Mouse (Mus musculus) limb, embryonic 15.5 days (tissue): ENCODE measurements around the gene Slc25a21. TPM values are rescaled to one million over a fixed set of nuclear protein-coding genes. Genes with fewer than 3 reads are reported as not detected.

Source experiments
- ATAC-seq: fragments of 200-750 bp; cut with Nextera tagmentation; 2 replicates; pipeline ENCODE4 v1.8.0; 2017; ENCODE audit warnings: low read depth, moderate TSS enrichment; ENCODE audit not compliant: insufficient number of reproducible peaks, low FRiP score, low TSS enrichment
- H3K27ac ChIP-seq: fragments of 300-500 bp; sonication (generic); 2 replicates; pipeline ENCODE4 v1.5.1; 2015; ENCODE audit warnings: moderate library complexity, mild to moderate bottlenecking, inconsistent platforms
- H3K27me3 ChIP-seq: fragments of 300-500 bp; sonication (generic); 2 replicates; pipeline ENCODE4 v1.6.1; 2015; ENCODE audit warnings: inconsistent platforms
- H3K36me3 ChIP-seq: fragments of 300-500 bp; sonication (generic); 2 replicates; pipeline ENCODE4 v1.6.1; 2015; ENCODE audit warnings: inconsistent platforms
- H3K4me1 ChIP-seq: fragments of 300-500 bp; sonication (generic); 2 replicates; pipeline ENCODE4 v1.6.1; 2015; ENCODE audit warnings: inconsistent platforms
- H3K4me2 ChIP-seq: fragments of 300-500 bp; sonication (generic); 2 replicates; pipeline ENCODE4 v1.6.1; 2015; ENCODE audit warnings: mild to moderate bottlenecking, inconsistent platforms
- H3K4me3 ChIP-seq: fragments of 300-500 bp; sonication (generic); 2 replicates; pipeline ENCODE4 v1.5.1; 2015; ENCODE audit warnings: mild to moderate bottlenecking, inconsistent platforms
- H3K9ac ChIP-seq: fragments of 300-500 bp; sonication (generic); 2 replicates; pipeline ENCODE4 v1.6.1; 2015; ENCODE audit warnings: inconsistent platforms
- H3K9me3 ChIP-seq: fragments of 300-500 bp; sonication (generic); 2 replicates; pipeline ENCODE4 v1.6.1; 2016; ENCODE audit warnings: inconsistent platforms
- WGBS: fragments of 180-500 bp; shearing (Covaris S2); methylation state at CpG from one replicate; pipeline ENCODE4 v1.1.7; 2015; 5-methylcytosine and 5-hydroxymethylcytosine counted together
- polyA plus RNA-seq: library from polyadenylated mRNA; unstranded; fragments of >200 nt; fragmentation: Nextera tagmentation; extraction: Ambion mirVana; gene quantifications from 2 replicates; pipeline ENCODE4 v1.2.1, GENCODE M21; 2015

Gene Slc25a21
- polyA plus RNA-seq, 1 experiment from 2014 or later, result 0.40 TPM

DNA sequence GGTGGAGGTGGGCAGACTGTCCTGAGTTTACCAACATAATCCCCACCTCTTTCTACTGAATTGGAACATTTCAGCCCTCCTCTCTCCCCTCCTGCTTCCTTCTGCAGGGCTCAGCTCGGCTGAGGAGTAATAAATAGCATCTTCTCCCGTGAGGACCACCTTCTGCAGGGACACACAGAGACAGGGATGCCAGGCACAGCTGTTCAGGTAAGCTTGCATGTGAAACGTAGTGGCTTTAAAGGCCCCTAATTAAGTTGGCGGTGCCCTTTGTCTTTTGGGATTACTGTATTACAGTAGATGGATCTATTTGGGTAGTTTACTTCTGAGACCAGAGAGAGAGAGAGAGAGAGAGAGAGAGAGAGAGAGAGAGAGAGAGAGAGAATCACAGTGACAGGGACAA, 344.6 kb downstream of the Slc25a21 start:
- no peak for ATAC-seq
- no peak overlapping the region for H3K9ac ChIP-seq
- 43% methylated on average over 4 of the region's 4 CpGs for WGBS
- no peak overlapping the region for H3K27ac ChIP-seq
- no peaks in the 10 kb centered on the region for H3K4me1 ChIP-seq
- H3K9me3 ChIP-seq, result no peaks in the 10 kb centered on the region
- H3K36me3 ChIP-seq, result no peaks in the 10 kb centered on the region
- H3K27me3 ChIP-seq, result peaks cover 4% of the 10 kb centered on the region; the same call in 1 of the 2 replicates
- H3K4me2 ChIP-seq, result no peak overlapping the region
- no peak overlapping the region for H3K4me3 ChIP-seq

GRCm38 (mm10) chr12:56851464-56851863, 345.8 kb downstream of the Slc25a21 start:
- ATAC-seq, result no peak
- no peaks in the 10 kb centered on the region for H3K9me3 ChIP-seq
- no peak overlapping the region for H3K27ac ChIP-seq

GRCm38 (mm10) chr12:56829945-56830344, 367.3 kb downstream of the Slc25a21 start:
- no peaks in the 10 kb centered on the region for H3K36me3 ChIP-seq
- no peak for ATAC-seq
- H3K4me3 ChIP-seq, result no peak overlapping the region
- H3K9me3 ChIP-seq, result no peaks in the 10 kb centered on the region
- no peak overlapping the region for H3K9ac ChIP-seq
- H3K27ac ChIP-seq, result no peak overlapping the region
- H3K4me2 ChIP-seq, result no peak overlapping the region
- 0 out of 2 replicates have a peak, but pooled peaks cover 6% of the 10 kb centered on the region for H3K27me3 ChIP-seq
- WGBS, result 77% methylated on average over 1 of the region's 1 CpGs
- peaks cover 11% of the 10 kb centered on the region; the same call in 1 of the 2 replicates for H3K4me1 ChIP-seq

More at GRCm38 (mm10) chr12:56851464-56851863, 345.8 kb downstream of the Slc25a21 start:
- H3K27me3 ChIP-seq, result peaks cover 4% of the 10 kb centered on the region; the same call in 1 of the 2 replicates
- H3K9ac ChIP-seq, result no peak overlapping the region
- no peaks in the 10 kb centered on the region for H3K36me3 ChIP-seq
- no peak overlapping the region for H3K4me2 ChIP-seq
- no peaks in the 10 kb centered on the region for H3K4me1 ChIP-seq
- 28% methylated on average over 3 of the region's 3 CpGs for WGBS
- no peak overlapping the region for H3K4me3 ChIP-seq

DNA sequence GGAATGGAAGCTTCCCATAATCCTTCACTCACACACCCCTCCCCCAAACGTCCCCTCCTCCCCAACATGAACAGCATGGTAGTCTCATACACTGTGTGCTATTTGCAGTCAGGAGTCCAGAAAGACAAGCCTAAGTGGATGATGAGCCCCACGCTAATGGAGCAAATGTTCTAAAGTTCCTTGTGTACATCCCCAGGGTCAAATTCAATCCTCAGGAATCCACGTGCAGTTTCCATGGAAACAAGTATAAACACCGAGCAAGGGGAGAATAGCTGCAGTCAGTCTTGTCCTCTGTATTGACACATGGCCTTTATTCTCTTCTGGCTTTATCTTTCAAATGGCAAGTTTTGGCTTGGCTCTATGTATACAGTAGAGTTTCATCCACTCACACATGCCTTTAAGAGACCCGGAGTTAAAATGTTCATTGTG, 367.8 kb downstream of the Slc25a21 start:
- WGBS, result 33% methylated on average over 5 of the region's 5 CpGs
- Histone ChIP-seq H3K9ac (no peak overlapping the region), H3K36me3 (no peaks in the 10 kb centered on the region), H3K27ac (no peak overlapping the region), H3K9me3 (no peaks in the 10 kb centered on the region), H3K4me3 (no peak overlapping the region), H3K4me1 (peaks cover 11% of the 10 kb centered on the region; the same call in 1 of the 2 replicates), H3K27me3 (0 out of 2 replicates have a peak, but pooled peaks cover 6% of the 10 kb centered on the region), H3K4me2 (no peak overlapping the region)
- ATAC-seq, result no peak

- no peak overlapping the region for H3K27ac ChIP-seq
- H3K9ac ChIP-seq, result no peak overlapping the region
- 0 out of 2 replicates have a peak, but pooled peaks cover 3% of the 10 kb centered on the region for H3K27me3 ChIP-seq
- H3K4me1 ChIP-seq, result peaks cover 16% of the 10 kb centered on the region; the same call in 1 of the 2 replicates
- no peak overlapping the region for H3K4me2 ChIP-seq
- 25% methylated on average over 8 of the region's 8 CpGs for WGBS
- no peak for ATAC-seq
- H3K36me3 ChIP-seq, result no peaks in the 10 kb centered on the region
- H3K9me3 ChIP-seq, result no peaks in the 10 kb centered on the region
- no peak overlapping the region for H3K4me3 ChIP-seq
Measured at GRCm38 (mm10) chr12:56827808-56828384, 369.4 kb downstream of the Slc25a21 start.

DNA sequence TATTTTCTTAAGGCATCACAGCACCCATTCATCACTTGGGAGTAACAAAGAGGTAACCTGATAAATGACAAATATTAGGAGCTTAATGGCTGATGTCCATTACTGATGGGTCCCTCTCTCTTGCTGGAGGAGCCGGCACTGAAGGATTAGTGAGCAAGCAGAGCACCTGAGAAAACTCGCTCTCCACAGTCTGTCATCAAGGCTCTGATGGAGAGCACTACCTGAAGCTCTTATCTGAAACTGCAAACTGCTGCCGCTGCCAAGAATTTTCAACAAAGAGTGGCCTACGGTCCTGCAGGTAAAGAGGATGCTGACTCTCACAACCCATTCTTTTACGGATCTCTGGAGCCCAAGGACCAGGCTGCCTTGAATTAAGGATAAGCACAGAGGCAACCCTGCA, 372.6 kb downstream of the Slc25a21 start:
- peaks cover 16% of the 10 kb centered on the region; the same call in 1 of the 2 replicates for H3K4me1 ChIP-seq
- H3K36me3 ChIP-seq, result no peaks in the 10 kb centered on the region
- no peaks in the 10 kb centered on the region for H3K9me3 ChIP-seq
- ATAC-seq, result no peak
- H3K27ac ChIP-seq, result no peak overlapping the region
- no peak overlapping the region for H3K9ac ChIP-seq
- 55% methylated on average over 5 of the region's 5 CpGs for WGBS
- H3K4me3 ChIP-seq, result no peak overlapping the region
- no peaks in the 10 kb centered on the region for H3K27me3 ChIP-seq
- H3K4me2 ChIP-seq, result no peak overlapping the region

DNA sequence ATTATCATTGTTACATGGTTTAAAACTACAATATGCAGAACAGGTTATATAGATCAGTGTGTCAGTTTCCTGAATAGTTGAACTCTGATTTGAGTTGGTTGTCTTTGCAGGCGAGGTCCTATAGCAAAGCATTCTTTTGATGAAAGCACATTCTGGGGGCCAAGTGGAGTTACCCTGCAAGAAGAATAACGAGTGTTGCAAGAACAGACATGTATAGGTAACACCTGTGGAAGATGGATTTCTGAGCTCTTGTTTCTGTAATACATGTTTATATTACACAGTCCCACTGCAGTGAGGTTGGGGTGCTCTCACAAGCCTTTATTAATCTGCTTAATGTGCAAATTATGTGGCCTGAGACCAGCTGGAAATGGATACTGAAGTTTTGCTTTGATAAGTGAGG, 375.1 kb downstream of the Slc25a21 start:
- WGBS, result 27% methylated on average over 2 of the region's 2 CpGs
- H3K9ac ChIP-seq, result no peak overlapping the region
- H3K4me1 ChIP-seq, result peaks cover 5% of the 10 kb centered on the region; the same call in 1 of the 2 replicates
- no peak overlapping the region for H3K4me2 ChIP-seq
- no peaks in the 10 kb centered on the region for H3K9me3 ChIP-seq
- H3K4me3 ChIP-seq, result no peak overlapping the region
- no peak for ATAC-seq
- no peaks in the 10 kb centered on the region for H3K27me3 ChIP-seq
- no peak overlapping the region for H3K27ac ChIP-seq
- H3K36me3 ChIP-seq, result no peaks in the 10 kb centered on the region

- ATAC-seq, result no peak
- Histone ChIP-seq H3K27me3 (no peaks in the 10 kb centered on the region), H3K4me1 (peaks cover 5% of the 10 kb centered on the region; the same call in 1 of the 2 replicates), H3K4me3 (no peak overlapping the region), H3K9me3 (no peaks in the 10 kb centered on the region), H3K4me2 (no peak overlapping the region), H3K36me3 (no peaks in the 10 kb centered on the region), H3K9ac (no peak overlapping the region), H3K27ac (no peak overlapping the region)
- WGBS, result 91% methylated on average over 2 of the region's 2 CpGs
Measured at GRCm38 (mm10) chr12:56820604-56821003, 376.7 kb downstream of the Slc25a21 start.

GRCm38 (mm10) chr12:56807483-56807882, 389.8 kb downstream of the Slc25a21 start:
- H3K9me3 ChIP-seq, result no peaks in the 10 kb centered on the region
- H3K4me2 ChIP-seq, result no peak overlapping the region
- no peaks in the 10 kb centered on the region for H3K36me3 ChIP-seq
- no peak overlapping the region for H3K27ac ChIP-seq
- no peak overlapping the region for H3K4me3 ChIP-seq
- no peak overlapping the region for H3K9ac ChIP-seq
- ATAC-seq, result no peak
- 65% methylated on average over 2 of the region's 2 CpGs for WGBS
- no peaks in the 10 kb centered on the region for H3K27me3 ChIP-seq
- no peaks in the 10 kb centered on the region for H3K4me1 ChIP-seq

- ATAC-seq, result no peak
- H3K9ac ChIP-seq, result no peak overlapping the region
- no peak overlapping the region for H3K27ac ChIP-seq
- H3K36me3 ChIP-seq, result no peaks in the 10 kb centered on the region
- H3K4me3 ChIP-seq, result no peak overlapping the region
- WGBS, result 72% methylated on average over 2 of the region's 2 CpGs
- H3K4me2 ChIP-seq, result no peak overlapping the region
- H3K9me3 ChIP-seq, result no peaks in the 10 kb centered on the region
- H3K27me3 ChIP-seq, result no peaks in the 10 kb centered on the region
- H3K4me1 ChIP-seq, result no peaks in the 10 kb centered on the region
Measured at GRCm38 (mm10) chr12:56807078-56807477, 390.2 kb downstream of the Slc25a21 start.

GRCm38 (mm10) chr12:56804487-56804886, 392.8 kb downstream of the Slc25a21 start:
- 11% methylated on average over 3 of the region's 3 CpGs for WGBS

GRCm38 (mm10) chr12:56798641-56799415, 398.4 kb downstream of the Slc25a21 start:
- Histone ChIP-seq H3K27ac (no peak overlapping the region), H3K4me1 (no peaks in the 10 kb centered on the region), H3K9ac (no peak overlapping the region), H3K4me2 (no peak overlapping the region), H3K9me3 (no peaks in the 10 kb centered on the region), H3K27me3 (no peaks in the 10 kb centered on the region), H3K4me3 (no peak overlapping the region), H3K36me3 (no peaks in the 10 kb centered on the region)
- 71% methylated on average over 6 of the region's 6 CpGs for WGBS
- no peak for ATAC-seq

More at GRCm38 (mm10) chr12:56804487-56804886, 392.8 kb downstream of the Slc25a21 start:
- ATAC-seq, result no peak
- Histone ChIP-seq H3K4me3 (no peak overlapping the region), H3K27ac (no peak overlapping the region), H3K9me3 (no peaks in the 10 kb centered on the region), H3K36me3 (no peaks in the 10 kb centered on the region), H3K4me1 (no peaks in the 10 kb centered on the region), H3K27me3 (no peaks in the 10 kb centered on the region), H3K4me2 (no peak overlapping the region), H3K9ac (no peak overlapping the region)
